ENCODE assay signal across 23 mouse cellular contexts in genomic region chr2:51285632-51286031, GRCm38 (mm10).
"Had no signal": no experiment of that assay in that cellular context is flagged by ENCODE, and none has a peak within 500 bp of the region (broad histone marks: within the 10 kb centered on the region; RNA-seq: fewer than 3 reads in every experiment).

No protein-coding gene starts in this region.

- H3K27me3 ChIP-seq: limb, embryonic 12.5 days; limb, embryonic 15.5 days; midbrain, embryonic 12.5 days; midbrain, embryonic 15.5 days; neural tube, embryonic 12.5 days; neural tube, embryonic 15.5 days had no signal

- ATAC-seq: liver, postnatal 0 days had no signal

- H3K9ac ChIP-seq: limb, embryonic 12.5 days; limb, embryonic 15.5 days; liver, embryonic 14.5 days; liver, postnatal 0 days; midbrain, embryonic 12.5 days; midbrain, embryonic 15.5 days; neural tube, embryonic 12.5 days; neural tube, embryonic 15.5 days had no signal

- H3K4me3 ChIP-seq: layer of hippocampus, adult 2 months; left cerebral cortex, adult 2 months; limb, embryonic 12.5 days; limb, embryonic 15.5 days; midbrain, embryonic 12.5 days; midbrain, embryonic 15.5 days; neural tube, embryonic 12.5 days; neural tube, embryonic 15.5 days had no signal

- H3K27ac ChIP-seq: kidney, postnatal 0 days; layer of hippocampus, adult 2 months; left cerebral cortex, adult 2 months; limb, embryonic 15.5 days; liver, embryonic 14.5 days; macrophage; midbrain, embryonic 15.5 days; neural tube, embryonic 12.5 days; neural tube, embryonic 15.5 days; stomach, postnatal 0 days had no signal

- H3K4me2 ChIP-seq: limb, embryonic 12.5 days; limb, embryonic 15.5 days; liver, embryonic 11.5 days; midbrain, embryonic 12.5 days; midbrain, embryonic 15.5 days; neural tube, embryonic 12.5 days; neural tube, embryonic 15.5 days had no signal

- H3K36me3 ChIP-seq: limb, embryonic 12.5 days; limb, embryonic 15.5 days; midbrain, embryonic 12.5 days; midbrain, embryonic 15.5 days; neural tube, embryonic 12.5 days; neural tube, embryonic 15.5 days had no signal

- H3K4me1 ChIP-seq: neural tube, embryonic 12.5 days had no signal

- DNase-seq: kidney, adult 2 months; kidney, postnatal 25 days; layer of hippocampus, postnatal 36 days; liver, postnatal 0 days; right cerebral cortex, adult 18-20 months; right cerebral cortex, postnatal 14 days; right cerebral cortex, postnatal 4 days; thymus, adult 2 months; thymus, postnatal 14 days; thymus, postnatal 4 days had no signal

- H3K9me3 ChIP-seq: limb, embryonic 12.5 days; limb, embryonic 15.5 days; midbrain, embryonic 12.5 days; midbrain, embryonic 15.5 days; neural tube, embryonic 12.5 days; neural tube, embryonic 15.5 days had no signal
